Mouse (Mus musculus): ENCODE results near the gene Ntn1. TPM values are rescaled to one million over a fixed set of nuclear protein-coding genes. Genes with fewer than 3 reads are reported as not detected.
A peak's percentile ranks its signal among the peaks of the same experiment; 100 is the strongest.

Gene Ntn1
- polyA plus RNA-seq, 1 experiment from 2014 or later, result 1.7 TPM

DNA sequence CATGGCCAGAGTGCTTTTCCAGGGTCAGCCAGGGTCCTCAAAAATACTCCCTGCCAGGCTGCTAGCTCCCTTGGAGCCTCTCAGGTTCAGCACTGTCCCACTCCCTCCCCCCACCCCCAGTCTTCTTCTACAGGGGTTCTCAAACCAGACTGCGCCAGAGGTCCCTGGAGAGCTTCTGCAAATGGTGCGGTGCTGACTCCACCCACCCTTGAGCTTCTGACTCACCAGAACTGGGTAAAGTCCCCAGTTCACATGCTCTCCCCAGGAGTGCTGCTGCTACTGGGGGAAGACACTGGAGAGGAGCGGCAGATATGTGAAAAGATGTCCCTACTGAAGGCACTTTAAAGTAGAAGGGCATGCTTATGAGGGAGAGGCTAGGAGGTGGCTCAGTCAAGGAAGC is 186.7 kb downstream of the Ntn1 start:
- no peak overlapping the region for H3K27ac ChIP-seq (ENCODE audit: low read length)
- peaks cover 39% of the 10 kb centered on the region for H3K4me1 ChIP-seq (replicated peaks; ENCODE audit: control insufficient read depth, insufficient read depth, low read length)

GRCm38 (mm10) chr11:68211924-68212578 is 188.6 kb downstream of the Ntn1 start:
- no peak overlapping the region for H3K4me3 ChIP-seq (ENCODE audit: low read length)
- no peak overlapping the region for H3K4me2 ChIP-seq (ENCODE audit: low read depth, low read length)
- peak overlapping the region; percentile 21 for H3K27ac ChIP-seq (ENCODE audit: low read length)
- ATAC-seq (ENCODE audit: low read depth), result peak; percentile 65
- no peaks in the 10 kb centered on the region for H3K9me3 ChIP-seq (ENCODE audit: control insufficient read depth, low read length)
- H3K36me3 ChIP-seq (ENCODE audit: control insufficient read depth, insufficient read depth, low read length), result no peaks in the 10 kb centered on the region
- no peaks in the 10 kb centered on the region for H3K27me3 ChIP-seq (ENCODE audit: control insufficient read depth, insufficient read depth, low read depth, low read length)
- H3K9ac ChIP-seq (ENCODE audit: low read length), result no peak overlapping the region
- H3K4me1 ChIP-seq (replicated peaks; ENCODE audit: control insufficient read depth, insufficient read depth, low read length), result peaks cover 48% of the 10 kb centered on the region
- WGBS, result 28% methylated on average over 8 of the region's 8 CpGs

More for the DNA sequence above, 186.7 kb downstream of the Ntn1 start:
- no peak for ATAC-seq (ENCODE audit: low read depth)
- 44% methylated on average over 3 of the region's 3 CpGs for WGBS
- H3K4me2 ChIP-seq (ENCODE audit: low read depth, low read length), result no peak overlapping the region
- H3K4me3 ChIP-seq (ENCODE audit: low read length), result no peak overlapping the region
- no peak overlapping the region for H3K9ac ChIP-seq (ENCODE audit: low read length)
- H3K27me3 ChIP-seq (ENCODE audit: control insufficient read depth, insufficient read depth, low read depth, low read length), result no peaks in the 10 kb centered on the region
- H3K9me3 ChIP-seq (ENCODE audit: control insufficient read depth, low read length), result no peaks in the 10 kb centered on the region
- H3K36me3 ChIP-seq (ENCODE audit: control insufficient read depth, insufficient read depth, low read length), result no peaks in the 10 kb centered on the region

GRCm38 (mm10) chr11:68210714-68211113 is 189.9 kb downstream of the Ntn1 start:
- H3K9me3 ChIP-seq (ENCODE audit: control insufficient read depth, low read length), result no peaks in the 10 kb centered on the region
- H3K9ac ChIP-seq (ENCODE audit: low read length), result no peak overlapping the region
- ATAC-seq (ENCODE audit: low read depth), result no peak
- no peak overlapping the region for H3K4me3 ChIP-seq (ENCODE audit: low read length)
- WGBS, result 90% methylated on average over 5 of the region's 5 CpGs
- no peak overlapping the region for H3K27ac ChIP-seq (ENCODE audit: low read length)
- no peak overlapping the region for H3K4me2 ChIP-seq (ENCODE audit: low read depth, low read length)
- H3K36me3 ChIP-seq (ENCODE audit: control insufficient read depth, insufficient read depth, low read length), result no peaks in the 10 kb centered on the region
- no peaks in the 10 kb centered on the region for H3K27me3 ChIP-seq (ENCODE audit: control insufficient read depth, insufficient read depth, low read depth, low read length)
- peaks cover 39% of the 10 kb centered on the region for H3K4me1 ChIP-seq (replicated peaks; ENCODE audit: control insufficient read depth, insufficient read depth, low read length)

DNA sequence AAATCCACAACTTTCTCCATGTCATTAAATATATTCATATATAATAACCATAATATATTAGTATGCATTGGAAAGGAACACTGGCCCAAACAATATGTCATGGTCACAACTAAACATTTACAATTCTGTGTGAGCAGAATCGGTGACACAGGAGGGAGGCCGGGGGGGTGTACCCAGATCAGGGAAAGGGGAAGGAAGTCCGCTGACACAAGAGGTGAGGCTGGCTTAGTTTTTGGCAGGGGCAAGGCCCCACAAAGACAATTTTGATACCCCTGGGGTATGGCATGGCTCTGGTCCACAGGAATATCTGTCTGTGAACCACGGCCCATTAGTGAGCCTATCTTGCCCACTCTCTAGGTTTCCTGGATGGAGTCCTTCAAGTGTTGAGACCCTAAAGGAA is 191.1 kb downstream of the Ntn1 start:
- Histone ChIP-seq H3K4me2 (ENCODE audit: low read depth, low read length) (no peak overlapping the region), H3K4me1 (replicated peaks; ENCODE audit: control insufficient read depth, insufficient read depth, low read length) (peaks cover 31% of the 10 kb centered on the region), H3K27me3 (ENCODE audit: control insufficient read depth, insufficient read depth, low read depth, low read length) (no peaks in the 10 kb centered on the region), H3K36me3 (ENCODE audit: control insufficient read depth, insufficient read depth, low read length) (no peaks in the 10 kb centered on the region), H3K9ac (ENCODE audit: low read length) (no peak overlapping the region), H3K27ac (ENCODE audit: low read length) (no peak overlapping the region), H3K9me3 (ENCODE audit: control insufficient read depth, low read length) (no peaks in the 10 kb centered on the region), H3K4me3 (ENCODE audit: low read length) (no peak overlapping the region)
- WGBS, result 78% methylated on average over 4 of the region's 4 CpGs
- ATAC-seq (ENCODE audit: low read depth), result no peak

DNA sequence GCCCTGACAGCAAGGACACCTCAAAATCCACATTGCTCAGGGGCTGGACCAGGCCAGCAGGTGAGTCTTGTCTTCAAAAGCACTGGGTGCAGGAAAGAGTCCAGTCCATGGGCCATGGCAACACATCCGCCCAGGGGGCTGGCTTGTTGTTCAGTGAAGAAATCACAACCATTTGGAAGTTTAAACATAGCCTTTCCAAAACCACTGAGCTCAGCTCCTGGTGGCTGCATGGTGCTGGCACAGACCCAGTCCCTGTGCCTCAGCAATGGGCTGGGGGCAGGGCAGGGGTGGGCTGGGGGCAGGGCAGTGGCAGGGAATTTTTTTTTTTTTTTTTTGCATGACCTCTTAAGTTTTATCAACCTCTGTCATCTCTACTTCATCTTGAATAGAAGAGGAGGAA is 192.0 kb downstream of the Ntn1 start:
- peak; percentile 34 for ATAC-seq (ENCODE audit: low read depth)

DNA sequence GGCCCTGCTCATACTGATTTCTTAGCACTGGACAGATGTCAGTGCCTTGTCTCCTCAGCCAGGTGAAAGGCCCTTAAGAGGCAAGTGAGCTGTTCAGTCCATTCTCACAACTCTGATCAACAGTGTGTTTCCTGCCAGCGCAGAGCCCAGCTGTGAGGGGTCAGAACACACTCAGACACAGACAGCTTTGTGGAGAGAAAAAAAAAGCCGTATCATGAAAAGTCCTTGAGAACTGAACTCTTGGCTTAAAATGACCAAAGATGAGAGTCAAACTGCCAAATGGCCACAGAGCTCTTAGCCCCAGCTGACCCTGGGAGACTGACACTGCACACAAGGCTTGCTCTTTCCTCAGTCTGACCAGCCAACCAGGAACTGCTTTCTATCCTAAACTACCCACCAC is 192.6 kb downstream of the Ntn1 start:
- no peaks in the 10 kb centered on the region for H3K9me3 ChIP-seq (ENCODE audit: control insufficient read depth, low read length)
- no peak overlapping the region; the same call in 1 of the 2 replicates for H3K27ac ChIP-seq (ENCODE audit: low read length)
- no peak overlapping the region for H3K9ac ChIP-seq (ENCODE audit: low read length)
- 38% methylated on average over 2 of the region's 2 CpGs for WGBS
- no peak for ATAC-seq (ENCODE audit: low read depth)
- no peak overlapping the region for H3K4me3 ChIP-seq (ENCODE audit: low read length)
- no peaks in the 10 kb centered on the region for H3K36me3 ChIP-seq (ENCODE audit: control insufficient read depth, insufficient read depth, low read length)
- no peaks in the 10 kb centered on the region for H3K27me3 ChIP-seq (ENCODE audit: control insufficient read depth, insufficient read depth, low read depth, low read length)
- H3K4me1 ChIP-seq (replicated peaks; ENCODE audit: control insufficient read depth, insufficient read depth, low read length), result peaks cover 32% of the 10 kb centered on the region
- H3K4me2 ChIP-seq (ENCODE audit: low read depth, low read length), result no peak overlapping the region

More for the DNA sequence above, 192.0 kb downstream of the Ntn1 start:
- peak overlapping the region; percentile 23; the same call in 1 of the 2 replicates for H3K27ac ChIP-seq (ENCODE audit: low read length)
- H3K9ac ChIP-seq (ENCODE audit: low read length), result no peak overlapping the region
- WGBS, result 46% methylated on average over 1 of the region's 1 CpGs
- H3K27me3 ChIP-seq (ENCODE audit: control insufficient read depth, insufficient read depth, low read depth, low read length), result no peaks in the 10 kb centered on the region
- H3K9me3 ChIP-seq (ENCODE audit: control insufficient read depth, low read length), result no peaks in the 10 kb centered on the region
- peaks cover 33% of the 10 kb centered on the region for H3K4me1 ChIP-seq (replicated peaks; ENCODE audit: control insufficient read depth, insufficient read depth, low read length)
- H3K4me3 ChIP-seq (ENCODE audit: low read length), result no peak overlapping the region
- H3K4me2 ChIP-seq (ENCODE audit: low read depth, low read length), result no peak overlapping the region
- H3K36me3 ChIP-seq (ENCODE audit: control insufficient read depth, insufficient read depth, low read length), result no peaks in the 10 kb centered on the region

GRCm38 (mm10) chr11:68205572-68206229 is 194.9 kb downstream of the Ntn1 start:
- no peak overlapping the region for H3K9ac ChIP-seq (ENCODE audit: low read length)
- H3K4me1 ChIP-seq (replicated peaks; ENCODE audit: control insufficient read depth, insufficient read depth, low read length), result peaks cover 21% of the 10 kb centered on the region
- no peak overlapping the region for H3K4me3 ChIP-seq (ENCODE audit: low read length)
- WGBS, result 68% methylated on average over 10 of the region's 10 CpGs
- no peaks in the 10 kb centered on the region for H3K9me3 ChIP-seq (ENCODE audit: control insufficient read depth, low read length)
- no peak for ATAC-seq (ENCODE audit: low read depth)
- no peaks in the 10 kb centered on the region for H3K36me3 ChIP-seq (ENCODE audit: control insufficient read depth, insufficient read depth, low read length)
- no peaks in the 10 kb centered on the region for H3K27me3 ChIP-seq (ENCODE audit: control insufficient read depth, insufficient read depth, low read depth, low read length)
- no peak overlapping the region for H3K4me2 ChIP-seq (ENCODE audit: low read depth, low read length)
- no peak overlapping the region for H3K27ac ChIP-seq (ENCODE audit: low read length)

GRCm38 (mm10) chr11:68204407-68204806 is 196.2 kb downstream of the Ntn1 start:
- 67% methylated on average over 5 of the region's 5 CpGs for WGBS

GRCm38 (mm10) chr11:68203658-68204315 is 196.8 kb downstream of the Ntn1 start:
- no peak for ATAC-seq (ENCODE audit: low read depth)

More at GRCm38 (mm10) chr11:68204407-68204806, 196.2 kb downstream of the Ntn1 start:
- H3K9ac ChIP-seq (ENCODE audit: low read length), result no peak overlapping the region
- no peak overlapping the region for H3K4me3 ChIP-seq (ENCODE audit: low read length)
- no peak overlapping the region for H3K4me2 ChIP-seq (ENCODE audit: low read depth, low read length)
- H3K36me3 ChIP-seq (ENCODE audit: control insufficient read depth, insufficient read depth, low read length), result no peaks in the 10 kb centered on the region
- no peaks in the 10 kb centered on the region for H3K9me3 ChIP-seq (ENCODE audit: control insufficient read depth, low read length)
- H3K27me3 ChIP-seq (ENCODE audit: control insufficient read depth, insufficient read depth, low read depth, low read length), result no peaks in the 10 kb centered on the region
- H3K4me1 ChIP-seq (replicated peaks; ENCODE audit: control insufficient read depth, insufficient read depth, low read length), result peaks cover 34% of the 10 kb centered on the region
- no peak overlapping the region for H3K27ac ChIP-seq (ENCODE audit: low read length)
- no peak for ATAC-seq (ENCODE audit: low read depth)

More at GRCm38 (mm10) chr11:68203658-68204315, 196.8 kb downstream of the Ntn1 start:
- Histone ChIP-seq H3K4me1 (replicated peaks; ENCODE audit: control insufficient read depth, insufficient read depth, low read length) (peaks cover 35% of the 10 kb centered on the region), H3K27me3 (ENCODE audit: control insufficient read depth, insufficient read depth, low read depth, low read length) (no peaks in the 10 kb centered on the region), H3K36me3 (ENCODE audit: control insufficient read depth, insufficient read depth, low read length) (no peaks in the 10 kb centered on the region), H3K4me3 (ENCODE audit: low read length) (no peak overlapping the region), H3K4me2 (ENCODE audit: low read depth, low read length) (no peak overlapping the region), H3K9me3 (ENCODE audit: control insufficient read depth, low read length) (no peaks in the 10 kb centered on the region), H3K9ac (ENCODE audit: low read length) (no peak overlapping the region), H3K27ac (ENCODE audit: low read length) (no peak overlapping the region)
- WGBS, result 76% methylated on average over 10 of the region's 10 CpGs
